Mouse (Mus musculus): ENCODE measurements around the gene Tsacc.

DNA sequence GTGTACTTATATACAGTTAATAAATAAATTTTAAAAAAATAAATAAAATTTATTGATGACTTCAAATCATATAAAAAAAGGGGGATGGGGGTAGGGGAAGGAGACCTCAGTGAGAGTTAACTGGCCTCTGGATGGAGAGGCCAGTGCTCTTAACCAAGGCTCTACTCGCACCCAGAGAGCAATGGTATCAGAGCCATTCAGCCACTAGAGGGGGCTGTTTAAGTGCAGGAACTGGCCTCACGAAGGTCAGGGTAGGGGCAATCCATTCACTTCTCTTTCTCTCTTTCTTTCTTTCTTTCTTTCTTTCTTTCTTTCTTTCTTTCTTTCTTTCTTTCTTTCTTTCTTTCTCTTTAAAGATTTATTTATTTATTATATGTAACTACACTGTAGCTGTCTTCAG is 34.5 kb upstream of the Tsacc start:
- TF ChIP-seq EP300 (IDR thresholded peaks at IDR 0.05; ENCODE audit: low read depth) (no peak), CTCF (IDR thresholded peaks at IDR 0.05; ENCODE audit: low read depth) (peak; percentile 91)
